Mouse (Mus musculus): ENCODE measurements around the gene Cxcl3. TPM values are rescaled to one million over a fixed set of nuclear protein-coding genes. Genes with fewer than 3 reads are reported as not detected.

The Cxcl3 gene
- polyA plus RNA-seq, 1 experiment from 2014 or later, result 0.10 TPM

- ATAC-seq (ENCODE audit: low FRiP score, low TSS enrichment) (no peak), DNase-seq (ENCODE audit: low spot score) (no peak)
- no peaks in the 10 kb centered on the region for H3K36me3 ChIP-seq (ENCODE audit: control insufficient read depth, insufficient read depth, low read length)
- no peak overlapping the region for H3K27ac ChIP-seq (replicated peaks)
- no peak overlapping the region for H3K4me2 ChIP-seq (replicated peaks; ENCODE audit: low read depth)
- H3K4me1 ChIP-seq (replicated peaks; ENCODE audit: control insufficient read depth, insufficient read depth), result no peaks in the 10 kb centered on the region
- no peak overlapping the region for H3K4me3 ChIP-seq (ENCODE audit: low read depth, low read length)
- H3K9me3 ChIP-seq (ENCODE audit: control insufficient read depth, low read length), result no peaks in the 10 kb centered on the region
- TF ChIP-seq CTCF (IDR thresholded peaks at IDR 0.05; ENCODE audit: low read depth), result no peak
- TF ChIP-seq EP300 (optimal IDR thresholded peaks at IDR 0.05), result no peak
- no peak overlapping the region for H3K9ac ChIP-seq (ENCODE audit: low read length)
- no peaks in the 10 kb centered on the region for H3K27me3 ChIP-seq (ENCODE audit: control insufficient read depth, insufficient read depth, low read length)
Measured at GRCm38 (mm10) chr5:90804574-90804973, 18.7 kb downstream of the Cxcl3 start.

GRCm38 (mm10) chr5:90806050-90806449 is 20.1 kb downstream of the Cxcl3 start:
- Histone ChIP-seq H3K4me3 (ENCODE audit: low read depth, low read length) (no peak overlapping the region), H3K27ac (replicated peaks) (no peak overlapping the region), H3K4me2 (replicated peaks; ENCODE audit: low read depth) (no peak overlapping the region), H3K27me3 (ENCODE audit: control insufficient read depth, insufficient read depth, low read length) (no peaks in the 10 kb centered on the region), H3K9me3 (ENCODE audit: control insufficient read depth, low read length) (no peaks in the 10 kb centered on the region), H3K4me1 (replicated peaks; ENCODE audit: control insufficient read depth, insufficient read depth) (no peaks in the 10 kb centered on the region), H3K36me3 (ENCODE audit: control insufficient read depth, insufficient read depth, low read length) (no peaks in the 10 kb centered on the region), H3K9ac (ENCODE audit: low read length) (no peak overlapping the region)
- TF ChIP-seq CTCF (IDR thresholded peaks at IDR 0.05; ENCODE audit: low read depth), result peak; percentile 10; the same call in 1 of the 2 replicates
- TF ChIP-seq EP300 (optimal IDR thresholded peaks at IDR 0.05), result no peak
- DNase-seq (ENCODE audit: low spot score), result no peak
- no peak for ATAC-seq (ENCODE audit: low FRiP score, low TSS enrichment)

- Histone ChIP-seq H3K4me2 (replicated peaks; ENCODE audit: low read depth) (no peak overlapping the region), H3K27ac (replicated peaks) (no peak overlapping the region)
- TF ChIP-seq CTCF (IDR thresholded peaks at IDR 0.05; ENCODE audit: low read depth), result no peak
- TF ChIP-seq EP300 (optimal IDR thresholded peaks at IDR 0.05), result no peak
Measured at GRCm38 (mm10) chr5:90807176-90807950, 21.5 kb downstream of the Cxcl3 start.

GRCm38 (mm10) chr5:90819756-90820155 is 33.9 kb downstream of the Cxcl3 start:
- no peaks in the 10 kb centered on the region for H3K9me3 ChIP-seq (ENCODE audit: control insufficient read depth, low read length)

More at GRCm38 (mm10) chr5:90807176-90807950, 21.5 kb downstream of the Cxcl3 start:
- Histone ChIP-seq H3K9ac (ENCODE audit: low read length) (no peak overlapping the region), H3K27me3 (ENCODE audit: control insufficient read depth, insufficient read depth, low read length) (no peaks in the 10 kb centered on the region), H3K36me3 (ENCODE audit: control insufficient read depth, insufficient read depth, low read length) (no peaks in the 10 kb centered on the region), H3K4me3 (ENCODE audit: low read depth, low read length) (no peak overlapping the region), H3K4me1 (replicated peaks; ENCODE audit: control insufficient read depth, insufficient read depth) (no peaks in the 10 kb centered on the region), H3K9me3 (ENCODE audit: control insufficient read depth, low read length) (no peaks in the 10 kb centered on the region)
- DNase-seq (ENCODE audit: low spot score), result no peak
- no peak for ATAC-seq (ENCODE audit: low FRiP score, low TSS enrichment)
- WGBS, result 48% methylated on average over 3 of the region's 3 CpGs

GRCm38 (mm10) chr5:90832145-90832767 is 46.4 kb downstream of the Cxcl3 start:
- no peak for TF ChIP-seq EP300 (optimal IDR thresholded peaks at IDR 0.05)
- no peak for TF ChIP-seq CTCF (IDR thresholded peaks at IDR 0.05; ENCODE audit: low read depth)
- 25% methylated on average over 11 of the region's 11 CpGs for WGBS
- Histone ChIP-seq H3K4me1 (replicated peaks; ENCODE audit: control insufficient read depth, insufficient read depth) (no peaks in the 10 kb centered on the region), H3K27ac (replicated peaks) (no peak overlapping the region), H3K9ac (ENCODE audit: low read length) (no peak overlapping the region), H3K9me3 (ENCODE audit: control insufficient read depth, low read length) (no peaks in the 10 kb centered on the region), H3K27me3 (ENCODE audit: control insufficient read depth, insufficient read depth, low read length) (no peaks in the 10 kb centered on the region; the same call in 1 of the 2 replicates), H3K36me3 (ENCODE audit: control insufficient read depth, insufficient read depth, low read length) (no peaks in the 10 kb centered on the region), H3K4me3 (ENCODE audit: low read depth, low read length) (peak overlapping the region; percentile 18; the same call in 1 of the 2 replicates), H3K4me2 (replicated peaks; ENCODE audit: low read depth) (peak overlapping the region; percentile 42)
- ATAC-seq (ENCODE audit: low FRiP score, low TSS enrichment), result peak; percentile 68
- DNase-seq (ENCODE audit: low spot score), result peak; percentile 37

More at GRCm38 (mm10) chr5:90819756-90820155, 33.9 kb downstream of the Cxcl3 start:
- TF ChIP-seq EP300 (optimal IDR thresholded peaks at IDR 0.05), result no peak
- TF ChIP-seq CTCF (IDR thresholded peaks at IDR 0.05; ENCODE audit: low read depth), result no peak
- no peaks in the 10 kb centered on the region for H3K27me3 ChIP-seq (ENCODE audit: control insufficient read depth, insufficient read depth, low read length)
- no peak overlapping the region for H3K4me2 ChIP-seq (replicated peaks; ENCODE audit: low read depth)
- no peaks in the 10 kb centered on the region for H3K4me1 ChIP-seq (replicated peaks; ENCODE audit: control insufficient read depth, insufficient read depth)
- no peak overlapping the region for H3K9ac ChIP-seq (ENCODE audit: low read length)
- DNase-seq (ENCODE audit: low spot score) (no peak), ATAC-seq (ENCODE audit: low FRiP score, low TSS enrichment) (no peak)
- H3K4me3 ChIP-seq (ENCODE audit: low read depth, low read length), result no peak overlapping the region
- H3K27ac ChIP-seq (replicated peaks), result no peak overlapping the region
- no peaks in the 10 kb centered on the region for H3K36me3 ChIP-seq (ENCODE audit: control insufficient read depth, insufficient read depth, low read length)
